Mouse (Mus musculus): ENCODE measurements around the gene Crip1. TPM values are rescaled to one million over a fixed set of nuclear protein-coding genes. Genes with fewer than 3 reads are reported as not detected.

Crip1 gene
- polyA plus RNA-seq, 1 experiment from 2014 or later: 1,744 TPM

DNA sequence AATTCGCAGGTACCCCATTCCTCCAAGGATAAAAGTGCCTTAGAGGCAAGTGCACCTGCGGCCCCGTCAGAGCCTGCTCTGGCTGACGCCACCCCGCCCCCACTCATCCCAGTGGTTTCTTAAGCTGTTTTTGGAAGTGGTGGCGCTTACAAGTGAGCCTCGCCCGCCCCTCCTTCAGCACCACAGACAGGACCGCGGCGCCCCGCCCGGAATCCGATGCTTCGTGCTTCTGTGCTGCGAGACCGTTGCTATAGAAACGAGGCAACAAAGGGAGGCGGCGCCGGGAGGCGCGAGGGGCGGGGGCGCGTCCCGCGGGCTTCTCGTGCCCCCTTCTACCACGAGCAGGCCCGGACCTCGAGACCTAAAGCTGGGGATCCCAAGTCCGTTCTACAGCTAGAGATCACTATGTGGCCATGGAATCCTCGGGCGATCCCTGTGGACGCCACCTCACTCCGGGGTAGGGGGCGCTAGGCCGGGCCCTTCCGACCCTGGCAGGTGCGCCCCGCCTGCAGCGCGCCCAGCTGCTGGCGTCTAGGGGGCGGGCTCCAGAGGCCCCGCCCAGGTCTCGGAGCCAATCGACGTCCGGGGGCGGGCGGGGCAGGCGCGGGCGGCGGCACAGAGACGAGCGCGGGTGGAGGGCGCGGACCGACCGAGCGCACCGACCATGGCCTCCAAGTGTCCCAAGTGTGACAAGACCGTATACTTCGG lies 6.1 kb upstream of the Crip1 start, which contains the start of gene Crip2:
TSS of gene Crip2 (plus strand) at position 329 of the 708 bp plus-strand sequence.
- 2% methylated on average over 66 of the region's 68 CpGs for WGBS
- TF ChIP-seq CTCF (IDR thresholded peaks at IDR 0.05): peak; percentile 54
- peak; percentile 64 for TF ChIP-seq EP300 (IDR thresholded peaks at IDR 0.05)
- peaks cover 19% of the 10 kb centered on the region for H3K36me3 ChIP-seq (ENCODE audit: insufficient read depth, low read length)
- ATAC-seq (peak; percentile 82), DNase-seq (ENCODE audit: low spot score) (peak; percentile 99)
- peak within 1 kb of the TSS; percentile 72 for H3K4me3 ChIP-seq (ENCODE audit: low read depth, low read length)
- H3K27me3 ChIP-seq (replicated peaks; ENCODE audit: insufficient read depth, low read length): no peaks in the 10 kb centered on the region
- peak within 1 kb of the TSS; percentile 97 for H3K27ac ChIP-seq (ENCODE audit: low read length)
- H3K4me1 ChIP-seq (ENCODE audit: insufficient read depth, low read depth, low read length): peaks cover 29% of the 10 kb centered on the region
- peak within 1 kb of the TSS; percentile 69 for H3K4me2 ChIP-seq (replicated peaks; ENCODE audit: low read depth, low read length)
- H3K9me3 ChIP-seq (ENCODE audit: low read length): no peaks in the 10 kb centered on the region
- peak within 1 kb of the TSS; percentile 77 for H3K9ac ChIP-seq (replicated peaks; ENCODE audit: low read depth)

DNA sequence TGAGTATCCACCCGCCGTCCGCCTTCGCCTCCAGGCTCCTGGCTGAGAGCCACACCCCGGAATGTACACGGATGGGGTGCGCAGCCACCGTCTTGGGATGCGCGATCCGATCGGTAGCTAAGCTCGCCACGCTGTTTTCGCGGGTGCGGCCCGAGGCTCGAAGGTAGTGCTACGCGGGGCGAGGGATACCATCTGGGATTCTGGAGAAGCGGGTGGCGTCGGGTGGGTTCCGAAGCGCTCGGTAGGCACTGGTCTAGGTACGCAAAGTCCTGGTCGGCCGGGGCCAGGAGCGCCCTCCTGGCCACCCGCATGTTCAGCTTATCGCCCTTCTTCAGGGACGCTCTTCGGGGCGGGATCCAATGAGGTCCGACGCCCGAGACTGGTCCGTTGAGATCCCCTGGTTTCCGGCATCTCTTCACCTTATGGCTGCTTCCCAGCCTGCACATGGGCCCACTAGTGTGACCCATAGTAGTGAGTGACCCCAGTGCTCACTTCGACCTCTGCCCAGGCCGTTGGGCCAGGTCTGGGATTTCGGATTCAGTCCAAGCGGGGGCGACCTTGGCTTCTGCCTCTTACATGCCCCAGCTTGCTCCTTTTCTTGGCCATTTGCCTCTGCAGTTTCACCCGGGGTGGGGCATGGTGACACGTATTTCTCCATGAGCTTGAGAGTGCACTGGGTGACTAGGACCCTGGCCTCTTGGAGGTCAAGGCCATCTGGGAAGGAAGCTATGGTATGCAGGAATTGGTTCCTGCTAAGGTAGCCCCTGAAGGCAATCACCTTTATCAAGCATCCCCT lies 5.3 kb upstream of the Crip1 start:
- Histone ChIP-seq H3K27me3 (replicated peaks; ENCODE audit: insufficient read depth, low read length) (no peaks in the 10 kb centered on the region), H3K36me3 (ENCODE audit: insufficient read depth, low read length) (peaks cover 17% of the 10 kb centered on the region), H3K9ac (replicated peaks; ENCODE audit: low read depth) (peak overlapping the region; percentile 77), H3K4me2 (replicated peaks; ENCODE audit: low read depth, low read length) (peak overlapping the region; percentile 69), H3K4me1 (ENCODE audit: insufficient read depth, low read depth, low read length) (peaks cover 31% of the 10 kb centered on the region), H3K4me3 (ENCODE audit: low read depth, low read length) (peak overlapping the region; percentile 72), H3K27ac (ENCODE audit: low read length) (peak overlapping the region; percentile 97), H3K9me3 (ENCODE audit: low read length) (no peaks in the 10 kb centered on the region)
- WGBS: 2% methylated on average over 49 of the region's 49 CpGs
- peak; percentile 42 for DNase-seq (ENCODE audit: low spot score)
- TF ChIP-seq EP300 (IDR thresholded peaks at IDR 0.05) (no peak), CTCF (IDR thresholded peaks at IDR 0.05) (0 out of 2 replicates have a peak, but pooled peaks have one; percentile 9)
- ATAC-seq: no peak

DNA sequence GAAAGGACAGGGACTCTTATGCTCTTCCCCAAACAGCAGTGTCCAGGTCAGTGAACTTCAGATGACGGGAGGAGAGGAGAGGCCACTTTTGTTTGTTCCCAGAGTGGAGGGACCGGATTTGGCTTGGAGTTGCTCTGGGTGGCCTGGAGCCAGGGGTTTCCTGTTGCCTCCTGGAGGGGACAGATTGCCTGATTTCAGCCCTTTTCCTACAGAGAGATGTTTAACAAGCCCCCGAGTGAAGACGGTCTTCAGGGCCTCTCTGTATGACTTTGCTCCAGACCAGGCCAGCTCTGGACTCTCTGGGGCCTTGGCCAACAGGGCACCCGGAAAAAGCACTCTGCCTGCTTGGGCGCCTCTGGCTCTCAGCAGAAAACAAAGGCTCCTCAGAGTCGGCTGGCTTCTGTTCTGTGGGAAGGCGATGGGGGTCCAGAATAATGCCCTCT lies 4.6 kb upstream of the Crip1 start:
- TF ChIP-seq EP300 (IDR thresholded peaks at IDR 0.05) (peak; percentile 51; the same call in 1 of the 2 replicates), CTCF (IDR thresholded peaks at IDR 0.05) (no peak)
- Histone ChIP-seq H3K36me3 (ENCODE audit: insufficient read depth, low read length) (peaks cover 17% of the 10 kb centered on the region), H3K27me3 (replicated peaks; ENCODE audit: insufficient read depth, low read length) (no peaks in the 10 kb centered on the region), H3K4me2 (replicated peaks; ENCODE audit: low read depth, low read length) (peak overlapping the region; percentile 69), H3K4me1 (ENCODE audit: insufficient read depth, low read depth, low read length) (peaks cover 38% of the 10 kb centered on the region), H3K9ac (replicated peaks; ENCODE audit: low read depth) (peak overlapping the region; percentile 77), H3K27ac (ENCODE audit: low read length) (peak overlapping the region; percentile 97), H3K4me3 (ENCODE audit: low read depth, low read length) (peak overlapping the region; percentile 72), H3K9me3 (ENCODE audit: low read length) (no peaks in the 10 kb centered on the region)
- DNase-seq (ENCODE audit: low spot score) (peak; percentile 73), ATAC-seq (no peak)
- 7% methylated on average over 8 of the region's 8 CpGs for WGBS

DNA sequence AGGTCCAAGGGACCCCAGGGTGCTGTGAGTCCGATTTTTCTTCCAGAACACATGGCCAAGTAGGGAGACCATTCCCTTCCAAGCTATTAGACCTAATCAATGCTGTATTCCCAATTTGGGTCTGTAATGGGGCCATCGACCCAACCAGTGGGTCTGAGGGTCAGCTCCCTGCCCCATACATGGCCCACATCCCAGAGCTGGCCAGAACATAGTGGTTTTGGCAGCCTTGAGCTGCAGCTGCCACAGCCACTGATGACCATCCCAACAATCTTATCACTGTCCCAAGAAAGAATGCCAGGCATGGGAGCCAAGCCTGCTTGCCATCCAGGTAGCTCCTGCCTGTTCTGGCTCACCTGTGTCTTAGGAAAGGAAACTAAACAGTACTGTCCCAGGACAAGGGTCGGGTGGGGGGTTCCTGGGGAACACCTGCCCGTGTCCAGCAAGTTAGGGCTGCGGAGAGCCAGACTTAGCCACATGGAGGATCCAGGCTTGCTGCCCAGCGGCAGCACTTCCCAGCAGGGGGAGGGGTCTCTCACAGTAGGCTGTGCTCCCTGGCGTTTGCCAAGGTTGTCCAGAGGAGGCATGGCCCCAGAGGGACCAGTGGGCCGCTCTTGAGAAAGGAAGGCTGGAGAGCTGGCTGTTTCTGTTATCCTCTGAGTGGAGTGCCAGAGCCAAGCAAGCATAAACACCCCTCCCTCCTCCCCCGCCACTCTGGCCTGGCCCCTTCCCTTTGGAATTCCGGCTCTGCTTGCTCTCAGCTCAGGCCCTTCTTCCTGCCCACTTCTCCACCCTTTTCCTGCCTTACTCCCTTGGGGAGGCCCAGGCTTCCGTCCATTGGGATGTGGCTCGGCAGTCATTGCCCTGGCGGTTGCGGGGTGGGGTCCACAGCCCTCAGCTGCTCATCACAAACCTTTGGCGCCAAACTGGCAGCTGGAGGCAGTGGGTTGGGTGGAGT lies 3.8 kb upstream of the Crip1 start:
- peaks cover 41% of the 10 kb centered on the region for H3K4me1 ChIP-seq (ENCODE audit: insufficient read depth, low read depth, low read length)
- peak; percentile 98 for DNase-seq (ENCODE audit: low spot score)
- H3K27me3 ChIP-seq (replicated peaks; ENCODE audit: insufficient read depth, low read length): no peaks in the 10 kb centered on the region
- WGBS: 6% methylated on average over 15 of the region's 15 CpGs
- H3K36me3 ChIP-seq (ENCODE audit: insufficient read depth, low read length): peaks cover 17% of the 10 kb centered on the region
- H3K9ac ChIP-seq (replicated peaks; ENCODE audit: low read depth): peak overlapping the region; percentile 77
- TF ChIP-seq EP300 (IDR thresholded peaks at IDR 0.05) (peak; percentile 84), CTCF (IDR thresholded peaks at IDR 0.05) (peak; percentile 49)
- peak overlapping the region; percentile 72 for H3K4me3 ChIP-seq (ENCODE audit: low read depth, low read length)
- H3K27ac ChIP-seq (ENCODE audit: low read length): peak overlapping the region; percentile 97
- ATAC-seq: peak; percentile 62
- peak overlapping the region; percentile 69 for H3K4me2 ChIP-seq (replicated peaks; ENCODE audit: low read depth, low read length)
- no peaks in the 10 kb centered on the region for H3K9me3 ChIP-seq (ENCODE audit: low read length)

DNA sequence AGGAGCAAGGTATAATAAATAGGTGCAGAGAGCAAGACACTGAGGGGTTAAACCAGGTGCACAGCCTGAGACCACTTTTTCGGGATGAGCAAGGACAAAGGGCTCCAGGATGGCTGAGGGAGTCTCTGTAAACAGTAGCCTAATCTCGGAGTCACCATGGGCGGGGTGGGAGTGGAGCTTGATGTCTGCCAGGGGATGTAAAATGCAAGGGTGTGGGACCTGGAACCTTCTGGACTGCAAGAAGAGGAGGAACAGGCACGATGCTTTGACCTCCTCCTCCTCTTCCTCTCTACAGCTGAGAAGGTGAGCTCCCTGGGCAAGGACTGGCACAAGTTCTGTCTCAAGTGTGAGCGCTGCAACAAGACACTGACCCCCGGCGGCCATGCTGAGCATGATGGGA lies 3.0 kb upstream of the Crip1 start:
- Histone ChIP-seq H3K4me1 (ENCODE audit: insufficient read depth, low read depth, low read length) (peaks cover 43% of the 10 kb centered on the region), H3K4me3 (ENCODE audit: low read depth, low read length) (peak overlapping the region; percentile 72)

More for the DNA sequence above, 3.0 kb upstream of the Crip1 start:
- Histone ChIP-seq H3K27ac (ENCODE audit: low read length) (peak overlapping the region; percentile 97), H3K27me3 (replicated peaks; ENCODE audit: insufficient read depth, low read length) (no peaks in the 10 kb centered on the region), H3K4me2 (replicated peaks; ENCODE audit: low read depth, low read length) (peak overlapping the region; percentile 69), H3K36me3 (ENCODE audit: insufficient read depth, low read length) (peaks cover 17% of the 10 kb centered on the region), H3K9me3 (ENCODE audit: low read length) (no peaks in the 10 kb centered on the region), H3K9ac (replicated peaks; ENCODE audit: low read depth) (peak overlapping the region; percentile 50; the same call in 1 of the 2 replicates)
- WGBS: 22% methylated on average over 7 of the region's 7 CpGs
- TF ChIP-seq CTCF (IDR thresholded peaks at IDR 0.05) (peak; percentile 28), EP300 (IDR thresholded peaks at IDR 0.05) (no peak)
- DNase-seq (ENCODE audit: low spot score) (peak; percentile 39), ATAC-seq (no peak)

Measured in lung, postnatal 0 days (tissue).